Mouse (Mus musculus) splenic B cell, adult 2 months (primary cell): ENCODE results near the gene Baiap2l1.
A peak's percentile ranks its signal among the peaks of the same experiment; 100 is the strongest.

Experiments
- DNase-seq: peaks from one replicate; pipeline ENCODE4 v3.0.0-alpha.2; 2011; ENCODE audit warnings: low read depth, low spot score
- H3K27me3 ChIP-seq: 2 replicates; pipeline ENCODE4 v1.6.1; 2012; ENCODE audit warnings: mild to moderate bottlenecking, low read length, moderate library complexity, mixed read lengths; ENCODE audit not compliant: control insufficient read depth, poor library complexity, insufficient read depth, severe bottlenecking
- H3K36me3 ChIP-seq: 2 replicates; pipeline ENCODE4 v1.6.1; 2012; ENCODE audit warnings: mild to moderate bottlenecking, low read length, moderate library complexity, mixed read lengths; ENCODE audit not compliant: control insufficient read depth, poor library complexity, insufficient read depth, severe bottlenecking

The Baiap2l1 gene

DNA sequence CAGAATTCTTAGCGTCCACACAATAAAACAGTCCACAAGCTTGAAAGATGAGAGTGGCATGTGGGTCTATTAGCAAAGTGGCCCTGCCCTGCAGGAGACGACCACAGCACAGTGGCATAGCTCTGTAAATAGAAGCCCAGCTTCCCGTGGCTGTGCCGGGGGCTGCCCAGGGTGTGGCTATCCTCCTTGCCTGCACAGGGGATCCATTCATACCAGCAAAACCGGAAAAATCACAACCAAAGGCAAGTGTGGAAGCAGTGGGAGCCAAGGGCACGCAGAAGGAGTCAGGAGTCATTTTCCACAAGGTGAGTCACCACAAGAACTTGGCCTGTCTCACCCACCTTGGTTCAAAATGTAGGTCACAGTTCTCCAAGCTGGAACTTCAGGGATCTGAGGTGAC, 39.6 kb downstream of the Baiap2l1 start:
- Histone ChIP-seq H3K27me3 (no peaks in the 10 kb centered on the region), H3K36me3 (no peaks in the 10 kb centered on the region)
- DNase-seq, result no peak

DNA sequence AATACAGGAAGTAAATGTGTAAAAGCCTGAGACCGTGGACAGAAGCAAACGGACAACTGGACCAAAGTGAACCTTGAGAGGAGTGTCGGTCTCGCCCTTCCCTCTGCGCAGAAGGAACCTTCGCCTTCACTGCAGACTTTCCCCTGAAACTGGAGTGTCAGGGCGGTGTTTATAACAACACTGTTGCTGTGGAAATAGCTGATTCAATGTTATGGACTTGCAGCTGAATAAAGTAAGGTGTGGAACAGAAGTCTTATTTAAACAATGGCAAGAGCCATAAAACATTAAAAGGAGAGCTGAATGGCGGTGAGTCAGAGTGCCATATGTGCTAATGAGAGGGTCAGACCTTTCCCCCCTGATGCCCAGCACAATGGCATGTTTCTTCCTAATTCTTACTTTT, 40.5 kb downstream of the Baiap2l1 start:
- no peak for DNase-seq
- Histone ChIP-seq H3K27me3 (no peaks in the 10 kb centered on the region), H3K36me3 (no peaks in the 10 kb centered on the region)

DNA sequence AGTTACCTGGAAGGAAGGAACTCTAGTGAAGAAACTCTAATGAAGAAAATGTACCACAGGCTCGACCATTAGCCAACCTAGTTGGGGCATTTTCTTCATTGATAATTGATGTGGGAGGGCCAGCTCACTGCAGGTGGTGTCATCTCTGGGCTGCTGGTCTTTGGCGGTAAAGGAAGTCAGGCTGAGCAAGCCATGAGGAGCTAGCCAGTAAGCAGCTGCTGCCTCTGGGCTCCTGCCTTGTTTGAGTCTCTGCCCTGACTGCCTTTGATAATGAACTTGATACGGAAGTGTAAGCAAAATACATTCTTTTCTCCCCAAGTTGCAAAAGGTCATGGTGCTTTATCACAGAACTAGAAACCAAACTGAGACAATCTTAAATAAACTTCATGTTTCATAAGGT, 41.5 kb downstream of the Baiap2l1 start:
- no peak for DNase-seq
- H3K27me3 ChIP-seq, result no peaks in the 10 kb centered on the region
- no peaks in the 10 kb centered on the region for H3K36me3 ChIP-seq

- Histone ChIP-seq H3K36me3 (no peaks in the 10 kb centered on the region), H3K27me3 (no peaks in the 10 kb centered on the region)
- no peak for DNase-seq
These were observed 43.0 kb downstream of the Baiap2l1 start for GRCm38 (mm10) chr5:144314731-144315494.

- no peaks in the 10 kb centered on the region for H3K36me3 ChIP-seq
- no peaks in the 10 kb centered on the region for H3K27me3 ChIP-seq
- peak; percentile 27 for DNase-seq
These were observed 44.6 kb downstream of the Baiap2l1 start for GRCm38 (mm10) chr5:144313335-144313734.

GRCm38 (mm10) chr5:144312183-144312582, 45.7 kb downstream of the Baiap2l1 start:
- H3K27me3 ChIP-seq, result no peaks in the 10 kb centered on the region
- no peaks in the 10 kb centered on the region for H3K36me3 ChIP-seq
- no peak for DNase-seq

GRCm38 (mm10) chr5:144308929-144309328, 49.0 kb downstream of the Baiap2l1 start:
- Histone ChIP-seq H3K36me3 (no peaks in the 10 kb centered on the region), H3K27me3 (no peaks in the 10 kb centered on the region)
- DNase-seq, result no peak

DNA sequence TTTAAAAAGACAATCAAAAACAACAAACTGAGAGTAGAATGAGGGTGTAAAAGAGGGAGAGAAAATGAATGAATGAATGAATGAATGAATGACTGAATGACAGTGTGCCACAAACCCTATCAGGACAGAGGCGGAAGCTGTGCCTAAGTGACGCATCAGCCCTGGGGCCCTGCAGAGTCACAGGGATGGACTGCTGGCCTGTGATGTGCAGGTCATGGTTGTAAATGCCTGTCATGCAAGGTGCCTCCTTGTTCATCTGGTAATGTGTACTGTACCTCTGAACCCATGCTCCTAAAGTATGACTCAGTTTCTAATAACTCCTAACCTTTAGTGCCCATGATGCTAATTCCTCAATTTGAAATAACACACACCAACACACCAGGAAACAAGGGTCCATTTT, 54.8 kb downstream of the Baiap2l1 start:
- no peaks in the 10 kb centered on the region for H3K27me3 ChIP-seq
- DNase-seq, result no peak
- no peaks in the 10 kb centered on the region for H3K36me3 ChIP-seq

DNA sequence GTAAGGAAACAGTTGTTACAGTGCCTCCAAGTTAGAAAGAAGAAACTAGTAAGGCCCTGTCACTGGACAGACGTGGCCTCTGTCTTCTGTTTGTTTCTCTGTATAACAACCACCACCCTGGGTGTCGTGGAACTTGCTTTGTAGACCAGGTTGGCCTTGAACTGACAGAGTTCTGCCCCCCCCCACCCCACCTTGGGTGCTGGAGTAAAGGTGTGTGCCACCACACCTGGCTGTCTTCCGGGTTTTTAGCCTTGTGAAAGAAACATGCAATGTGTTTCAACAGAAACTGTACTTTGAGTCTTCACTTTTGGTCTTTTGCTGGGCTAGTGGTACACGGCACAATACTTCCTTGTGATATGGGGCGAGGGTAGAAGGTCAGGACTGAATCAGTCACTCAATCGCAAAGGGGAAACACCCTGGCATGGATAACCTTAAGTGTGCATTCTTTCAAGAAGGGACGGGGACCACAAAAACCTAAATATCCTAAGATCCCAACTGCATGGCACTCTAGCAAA, 61.8 kb downstream of the Baiap2l1 start:
- no peak for DNase-seq
- H3K27me3 ChIP-seq, result no peaks in the 10 kb centered on the region
- H3K36me3 ChIP-seq, result no peaks in the 10 kb centered on the region; the same call in 1 of the 2 replicates

GRCm38 (mm10) chr5:144295357-144295756, 62.6 kb downstream of the Baiap2l1 start:
- no peak for DNase-seq
- H3K27me3 ChIP-seq, result no peaks in the 10 kb centered on the region
- H3K36me3 ChIP-seq, result no peaks in the 10 kb centered on the region; the same call in 1 of the 2 replicates

DNA sequence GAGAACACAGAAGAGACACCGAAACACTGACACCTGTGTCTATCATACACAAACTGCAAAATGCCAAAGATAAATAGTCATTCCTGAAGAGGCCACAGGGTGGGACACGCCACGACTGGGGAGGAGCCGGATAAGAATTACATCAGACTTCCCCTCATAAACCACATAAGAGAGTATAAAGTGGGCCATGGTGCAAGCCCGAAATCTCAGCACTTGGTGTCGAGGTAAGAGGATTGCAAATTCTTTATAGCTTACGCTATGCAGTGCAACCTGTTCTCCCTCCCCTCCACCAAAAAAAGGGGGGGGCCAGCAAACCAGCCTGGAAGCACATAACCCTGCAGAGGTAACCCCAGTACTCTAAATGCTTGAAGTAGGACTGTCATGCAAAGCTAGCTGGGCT, 63.0 kb downstream of the Baiap2l1 start:
- Histone ChIP-seq H3K36me3 (no peaks in the 10 kb centered on the region; the same call in 1 of the 2 replicates), H3K27me3 (no peaks in the 10 kb centered on the region)
- no peak for DNase-seq

- no peak for DNase-seq
- Histone ChIP-seq H3K27me3 (no peaks in the 10 kb centered on the region), H3K36me3 (no peaks in the 10 kb centered on the region; the same call in 1 of the 2 replicates)
These were observed 68.0 kb downstream of the Baiap2l1 start for GRCm38 (mm10) chr5:144289769-144290440.

DNA sequence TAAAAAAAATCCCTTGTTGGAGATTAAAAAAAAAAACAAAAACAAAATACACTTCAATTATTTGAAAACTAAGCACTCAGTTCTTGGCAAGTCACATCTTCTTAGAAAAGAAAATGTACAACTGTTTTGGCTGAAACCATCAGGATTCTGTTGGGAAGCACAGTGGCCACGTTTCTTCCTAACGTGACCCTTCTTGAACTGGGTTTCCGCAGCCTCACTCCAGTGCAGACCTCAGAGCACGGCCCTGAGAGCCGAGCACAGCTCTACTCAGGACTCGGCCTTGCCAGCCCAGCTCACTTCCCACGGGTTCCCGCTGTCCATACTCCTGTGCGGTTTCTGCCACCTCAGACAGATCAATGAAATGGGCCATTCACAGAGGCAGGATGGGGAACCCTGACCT, 69.5 kb downstream of the Baiap2l1 start:
- no peak for DNase-seq
- H3K27me3 ChIP-seq, result no peaks in the 10 kb centered on the region
- no peaks in the 10 kb centered on the region; the same call in 1 of the 2 replicates for H3K36me3 ChIP-seq

DNA sequence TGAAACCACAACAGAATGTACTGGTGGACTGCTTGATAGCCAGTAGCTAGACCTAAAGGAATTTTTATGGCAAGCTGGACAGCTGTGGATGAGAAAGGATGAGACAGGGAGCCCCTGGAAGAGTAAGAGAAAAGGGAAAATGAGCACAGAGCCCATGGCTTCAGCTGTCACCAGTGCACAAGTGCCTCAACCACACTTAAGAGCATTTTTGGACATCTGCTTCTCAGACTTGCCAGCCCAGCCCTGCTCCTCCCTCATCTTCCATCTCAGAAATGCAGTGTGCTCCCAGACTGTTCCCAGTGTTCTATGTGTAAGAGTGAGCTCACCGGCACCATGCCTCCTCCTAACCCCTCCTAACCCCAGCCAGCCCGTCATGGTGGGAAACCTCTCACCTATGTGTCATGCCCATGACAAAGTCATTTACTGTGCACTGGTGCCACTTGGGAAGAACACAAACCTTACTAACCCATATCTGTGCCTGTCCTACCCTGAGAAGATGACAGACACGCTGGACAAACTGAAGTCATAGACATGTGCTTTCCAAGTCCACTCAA, 70.6 kb downstream of the Baiap2l1 start:
- H3K27me3 ChIP-seq, result no peaks in the 10 kb centered on the region
- no peak for DNase-seq
- H3K36me3 ChIP-seq, result no peaks in the 10 kb centered on the region; the same call in 1 of the 2 replicates
